Mouse (Mus musculus): Measurements from ENCODE around the gene Jsrp1.
A peak's percentile ranks its signal among the peaks of the same experiment; 100 is the strongest.

Jsrp1 gene

GRCm38 (mm10) chr10:80792175-80793032 lies 20.9 kb downstream of the Jsrp1 start:
- peak; percentile 30 for DNase-seq (ENCODE audit: low read depth, low spot score)

GRCm38 (mm10) chr10:80791476-80792174 lies 21.7 kb downstream of the Jsrp1 start:
- no peak for DNase-seq (ENCODE audit: low read depth, low spot score)

- no peak for DNase-seq (ENCODE audit: low read depth, low spot score)
These were observed 22.4 kb downstream of the Jsrp1 start for GRCm38 (mm10) chr10:80790761-80791404.

GRCm38 (mm10) chr10:80787517-80787916 lies 25.8 kb downstream of the Jsrp1 start:
- DNase-seq (ENCODE audit: low read depth, low spot score), result no peak

GRCm38 (mm10) chr10:80785963-80786362 lies 27.3 kb downstream of the Jsrp1 start:
- no peak for DNase-seq (ENCODE audit: low read depth, low spot score)

- no peak for DNase-seq (ENCODE audit: low read depth, low spot score)
These were observed 28.4 kb downstream of the Jsrp1 start for GRCm38 (mm10) chr10:80784871-80785270.

GRCm38 (mm10) chr10:80784302-80784701 lies 29.0 kb downstream of the Jsrp1 start:
- DNase-seq (ENCODE audit: low read depth, low spot score), result no peak

GRCm38 (mm10) chr10:80779565-80779964 lies 33.7 kb downstream of the Jsrp1 start:
- no peak for DNase-seq (ENCODE audit: low read depth, low spot score)

- no peak for DNase-seq (ENCODE audit: low read depth, low spot score)
These were observed 36.2 kb downstream of the Jsrp1 start for GRCm38 (mm10) chr10:80777123-80777522.

GRCm38 (mm10) chr10:80776358-80776869 lies 36.9 kb downstream of the Jsrp1 start:
- DNase-seq (ENCODE audit: low read depth, low spot score), result no peak

- DNase-seq (ENCODE audit: low read depth, low spot score), result no peak
These were observed 37.6 kb downstream of the Jsrp1 start for GRCm38 (mm10) chr10:80775731-80776130.

- DNase-seq (ENCODE audit: low read depth, low spot score), result no peak
These were observed 38.3 kb downstream of the Jsrp1 start for GRCm38 (mm10) chr10:80774981-80775380.

- DNase-seq (ENCODE audit: low read depth, low spot score), result peak; percentile 63
These were observed 38.7 kb downstream of the Jsrp1 start for GRCm38 (mm10) chr10:80774549-80774948.

GRCm38 (mm10) chr10:80773816-80774215 lies 39.5 kb downstream of the Jsrp1 start:
- no peak for DNase-seq (ENCODE audit: low read depth, low spot score)

GRCm38 (mm10) chr10:80768365-80768764 lies 44.9 kb downstream of the Jsrp1 start:
- no peak for DNase-seq (ENCODE audit: low read depth, low spot score)

- no peak for DNase-seq (ENCODE audit: low read depth, low spot score)
These were observed 47.0 kb downstream of the Jsrp1 start for GRCm38 (mm10) chr10:80766161-80766815.

GRCm38 (mm10) chr10:80765746-80766145 lies 47.6 kb downstream of the Jsrp1 start:
- no peak for DNase-seq (ENCODE audit: low read depth, low spot score)

- DNase-seq (ENCODE audit: low read depth, low spot score), result peak; percentile 68
These were observed 49.8 kb downstream of the Jsrp1 start for GRCm38 (mm10) chr10:80763502-80763901.

- no peak for DNase-seq (ENCODE audit: low read depth, low spot score)
These were observed 51.5 kb downstream of the Jsrp1 start for GRCm38 (mm10) chr10:80761821-80762220.

GRCm38 (mm10) chr10:80760596-80761524 lies 52.4 kb downstream of the Jsrp1 start:
- no peak for DNase-seq (ENCODE audit: low read depth, low spot score)
